Mouse (Mus musculus) right cerebral cortex, postnatal 10 days (tissue): ENCODE data around the gene Mmp11.
"Not testable (repeated sequence)": the region's sequence is repeated elsewhere in the genome, so short reads cannot be mapped to it uniquely, and the experiment has no call there.

Experiments
- DNase-seq, 2 experiments: peaks; one replicate each; pipeline ENCODE4 v3.0.0; 2021; ENCODE audit warnings: low spot score in 2 of 2

Mmp11 gene

GRCm38 (mm10) chr10:75896208-75896607 is 40.1 kb downstream of the Mmp11 start:
- DNase-seq, result peak; percentile 57 to 79

- no peak for DNase-seq
These were observed 40.6 kb downstream of the Mmp11 start for GRCm38 (mm10) chr10:75895730-75896129.

- no peak for DNase-seq
These were observed 41.7 kb downstream of the Mmp11 start for GRCm38 (mm10) chr10:75894601-75895000.

GRCm38 (mm10) chr10:75893089-75893750 is 43.1 kb downstream of the Mmp11 start, which contains the start of gene Derl3:
Gene Derl3 (plus strand): TSS chr10:75893413.
- DNase-seq, result peak; percentile 98 to 99

- DNase-seq, result no peak
These were observed 46.7 kb downstream of the Mmp11 start for GRCm38 (mm10) chr10:75889406-75890153.

- not testable (repeated sequence) for DNase-seq
These were observed 48.8 kb downstream of the Mmp11 start for GRCm38 (mm10) chr10:75887504-75887903.

GRCm38 (mm10) chr10:75884742-75885141 is 51.6 kb downstream of the Mmp11 start:
- no peak for DNase-seq

- DNase-seq, result peak; percentile 88 to 91
These were observed 53.1 kb downstream of the Mmp11 start for GRCm38 (mm10) chr10:75883232-75883552.

- no peak for DNase-seq
These were observed 53.7 kb downstream of the Mmp11 start for GRCm38 (mm10) chr10:75882433-75883231.

- no peak for DNase-seq
These were observed 54.5 kb downstream of the Mmp11 start for GRCm38 (mm10) chr10:75881578-75882432.

- no peak for DNase-seq
These were observed 55.3 kb downstream of the Mmp11 start for GRCm38 (mm10) chr10:75880771-75881577.

GRCm38 (mm10) chr10:75880351-75880750 is 55.9 kb downstream of the Mmp11 start:
- DNase-seq, result no peak

- DNase-seq, result no peak
These were observed 57.5 kb downstream of the Mmp11 start for GRCm38 (mm10) chr10:75878836-75879235.

GRCm38 (mm10) chr10:75873543-75874170 is 62.6 kb downstream of the Mmp11 start:
- DNase-seq, result peak in 1 of 2 experiments; percentile 38
